Mouse (Mus musculus): Measurements from ENCODE around the gene Lrrc43.

DNA sequence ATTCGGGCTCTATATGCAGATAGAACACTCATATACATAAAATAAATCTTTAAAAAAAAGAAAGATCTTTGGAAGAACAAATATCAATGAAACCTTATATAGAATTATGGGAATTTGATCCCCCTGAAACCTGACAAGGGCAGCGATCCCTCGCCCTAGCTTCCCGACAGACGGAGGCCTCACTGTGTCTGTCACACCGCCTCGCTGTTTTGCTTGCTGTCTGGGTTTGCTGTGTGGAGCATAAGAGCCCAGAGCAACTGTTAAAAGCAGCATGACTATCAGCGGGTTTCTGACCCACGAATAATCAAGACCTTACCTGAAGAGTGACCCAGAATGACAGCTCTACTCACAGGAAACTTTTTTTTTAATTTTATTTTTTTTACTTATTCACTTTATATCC lies 31.6 kb downstream of the Lrrc43 start:
- TF ChIP-seq POLR2A (IDR thresholded peaks at IDR 0.05; ENCODE audit: insufficient read depth, low read depth, low read length) (no peak), CTCF (IDR thresholded peaks at IDR 0.05; ENCODE audit: insufficient read depth, low read depth, low read length) (no peak)

Data from olfactory bulb, adult 2 months (tissue).